Mouse (Mus musculus) thymus, adult 2 months (tissue): ENCODE data around the gene Nbl1. TPM values are rescaled to one million over a fixed set of nuclear protein-coding genes. Genes with fewer than 3 reads are reported as not detected.

Source experiments
- DNase-seq: peaks from one replicate; pipeline ENCODE4 v3.0.0; 2021
- H3K27ac ChIP-seq: fragments of 200-500 bp; 2 replicates; pipeline ENCODE4 v1.5.1; 2012; ENCODE audit warnings: low read length, control low read depth; ENCODE audit not compliant: control insufficient read depth, insufficient read depth
- H3K27me3 ChIP-seq: fragments of 200-500 bp; 2 replicates; pipeline ENCODE4 v1.6.1; 2012; ENCODE audit warnings: mild to moderate bottlenecking, low read length, moderate library complexity, mixed read lengths; ENCODE audit not compliant: control insufficient read depth, insufficient read depth
- H3K36me3 ChIP-seq: fragments of 200-500 bp; 2 replicates; pipeline ENCODE4 v1.6.1; 2012; ENCODE audit warnings: mild to moderate bottlenecking, low read length, moderate library complexity; ENCODE audit not compliant: control insufficient read depth, insufficient read depth
- H3K4me1 ChIP-seq: fragments of 200-500 bp; replicated peaks from 2 replicates; pipeline ENCODE4 v1.6.1; 2012; ENCODE audit warnings: low read length; ENCODE audit not compliant: control insufficient read depth, insufficient read depth
- H3K4me3 ChIP-seq: fragments of 200-500 bp; 2 replicates; pipeline ENCODE4 v1.5.1; 2012; ENCODE audit warnings: mild to moderate bottlenecking, low read length, control low read depth, moderate library complexity; ENCODE audit not compliant: control insufficient read depth, insufficient read depth
- CTCF ChIP-seq: fragments of 200-500 bp; IDR thresholded peaks from 2 replicates; pipeline ENCODE4 v1.5.1; 2012; ENCODE audit warnings: mild to moderate bottlenecking, control low read depth, low read length, moderate library complexity, borderline replicate concordance; ENCODE audit not compliant: control insufficient read depth, poor library complexity, insufficient read depth; ENCODE audit errors: extremely low read depth
- POLR2A ChIP-seq: fragments of 200-500 bp; IDR thresholded peaks from 2 replicates; pipeline ENCODE4 v1.6.1; 2012; ENCODE audit warnings: mild to moderate bottlenecking, low read length, control low read depth, moderate library complexity; ENCODE audit not compliant: control insufficient read depth, poor library complexity, insufficient read depth; ENCODE audit errors: extremely low read depth
- WGBS: fragments of 180-500 bp; shearing (Covaris S2); methylation state at CpG from one replicate; pipeline ENCODE4 v1.1.7; 2018; 5-methylcytosine and 5-hydroxymethylcytosine counted together
- polyA plus RNA-seq: library from polyadenylated mRNA; depleted of rRNA; stranded (reverse); fragments of >200 nt; gene quantifications from 2 replicates; pipeline ENCODE4 v1.2.3, GENCODE M21; 2012

Gene Nbl1
- polyA plus RNA-seq, 1 experiment = 35.7 TPM

- Histone ChIP-seq H3K36me3 (no peaks in the 10 kb centered on the region), H3K4me1 (no peaks in the 10 kb centered on the region), H3K27me3 (no peaks in the 10 kb centered on the region), H3K4me3 (no peak overlapping the region), H3K27ac (no peak overlapping the region)
- no peak for DNase-seq
- WGBS = 38% methylated on average over 4 of the region's 4 CpGs
- no peak for TF ChIP-seq CTCF
- no peak for TF ChIP-seq POLR2A
These were observed 24.5 kb downstream of the Nbl1 start for GRCm38 (mm10) chr4:139068287-139068686.

- Histone ChIP-seq H3K36me3 (no peaks in the 10 kb centered on the region), H3K4me3 (no peak overlapping the region), H3K27me3 (no peaks in the 10 kb centered on the region), H3K4me1 (no peaks in the 10 kb centered on the region), H3K27ac (no peak overlapping the region)
- TF ChIP-seq POLR2A (no peak), CTCF (no peak)
- no peak for DNase-seq
- WGBS = 95% methylated on average over 5 of the region's 5 CpGs
These were observed 28.0 kb downstream of the Nbl1 start for GRCm38 (mm10) chr4:139064831-139065230.

DNA sequence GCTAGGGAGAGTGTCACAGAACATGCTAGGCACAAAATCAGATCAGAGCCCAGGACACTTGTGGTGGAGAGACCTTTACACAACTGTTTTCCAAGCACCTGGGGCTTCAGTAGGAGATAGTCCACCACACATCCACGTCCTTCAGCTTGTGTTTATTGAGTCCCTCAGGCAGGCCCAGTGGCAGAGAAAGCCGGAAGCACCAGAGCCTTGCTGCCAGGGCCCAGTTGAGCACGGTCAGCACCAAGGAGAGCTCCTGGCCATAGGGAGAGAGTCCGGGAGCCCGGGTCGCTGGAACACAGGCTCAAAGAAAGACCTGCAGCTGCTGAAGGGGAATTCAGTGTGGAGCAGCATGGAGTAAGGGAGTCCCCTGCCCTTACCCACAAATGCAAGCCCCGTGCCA lies 33.2 kb downstream of the Nbl1 start:
- Histone ChIP-seq H3K27ac (no peak overlapping the region), H3K4me1 (no peaks in the 10 kb centered on the region), H3K36me3 (no peaks in the 10 kb centered on the region), H3K27me3 (no peaks in the 10 kb centered on the region), H3K4me3 (no peak overlapping the region)
- TF ChIP-seq CTCF (no peak), POLR2A (no peak)
- WGBS = 46% methylated on average over 7 of the region's 7 CpGs
- no peak for DNase-seq

- no peaks in the 10 kb centered on the region for H3K27me3 ChIP-seq
- H3K27ac ChIP-seq = no peak overlapping the region
- H3K36me3 ChIP-seq = no peaks in the 10 kb centered on the region
- 96% methylated on average over 5 of the region's 5 CpGs for WGBS
- DNase-seq = no peak
- no peaks in the 10 kb centered on the region for H3K4me1 ChIP-seq
- TF ChIP-seq CTCF (no peak), POLR2A (no peak)
- H3K4me3 ChIP-seq = no peak overlapping the region
These were observed 34.8 kb downstream of the Nbl1 start for GRCm38 (mm10) chr4:139058029-139058428.

DNA sequence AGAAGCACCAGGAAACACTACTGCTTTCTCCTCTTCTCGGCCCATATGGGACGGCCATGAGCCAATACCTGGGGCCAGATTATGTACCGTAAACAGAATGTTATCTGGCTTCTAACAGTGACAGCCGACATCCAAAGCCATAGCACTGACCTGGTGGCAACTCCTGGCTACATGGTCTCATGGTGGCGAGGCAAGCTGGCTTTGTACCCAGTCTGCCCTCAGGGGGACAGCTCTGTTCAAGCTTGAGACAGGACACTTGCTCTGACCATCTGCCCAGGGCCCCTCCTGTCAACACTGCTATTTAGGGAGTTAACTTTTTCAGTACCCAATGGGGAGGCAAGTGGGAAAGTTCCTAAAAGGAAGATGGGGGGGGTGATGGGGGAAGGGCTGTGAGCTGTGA lies 35.5 kb downstream of the Nbl1 start:
- Histone ChIP-seq H3K36me3 (no peaks in the 10 kb centered on the region), H3K4me1 (no peaks in the 10 kb centered on the region), H3K27ac (no peak overlapping the region), H3K4me3 (no peak overlapping the region), H3K27me3 (no peaks in the 10 kb centered on the region)
- WGBS = 93% methylated on average over 5 of the region's 5 CpGs
- DNase-seq = no peak
- TF ChIP-seq POLR2A (no peak), CTCF (no peak)

GRCm38 (mm10) chr4:139055744-139056143 lies 37.0 kb downstream of the Nbl1 start:
- no peak for DNase-seq
- Histone ChIP-seq H3K4me3 (no peak overlapping the region), H3K27me3 (no peaks in the 10 kb centered on the region), H3K27ac (no peak overlapping the region), H3K4me1 (no peaks in the 10 kb centered on the region), H3K36me3 (no peaks in the 10 kb centered on the region)
- 90% methylated on average over 3 of the region's 3 CpGs for WGBS
- TF ChIP-seq CTCF = no peak
- no peak for TF ChIP-seq POLR2A

DNA sequence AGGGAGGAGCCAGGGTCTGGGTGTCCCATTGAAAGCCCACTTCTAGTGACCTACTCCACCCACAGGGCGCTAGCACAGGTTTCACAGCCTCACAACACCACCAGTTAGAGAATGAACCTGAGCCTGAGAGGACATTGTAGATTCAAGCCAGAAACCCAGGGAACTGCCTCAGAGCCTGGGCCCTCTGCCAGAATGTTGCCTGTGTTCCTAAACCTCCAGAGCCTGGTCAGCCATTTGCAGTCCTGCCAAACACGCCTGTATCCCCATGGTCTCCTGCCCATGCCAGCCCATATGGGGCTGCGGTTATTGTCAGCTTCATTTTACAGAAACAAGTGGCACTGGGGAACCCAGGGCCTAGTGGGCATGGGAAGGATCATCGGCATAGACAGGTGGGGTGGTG lies 37.5 kb downstream of the Nbl1 start:
- Histone ChIP-seq H3K4me1 (no peaks in the 10 kb centered on the region), H3K27me3 (no peaks in the 10 kb centered on the region), H3K4me3 (no peak overlapping the region), H3K27ac (no peak overlapping the region), H3K36me3 (no peaks in the 10 kb centered on the region)
- WGBS = 96% methylated on average over 4 of the region's 4 CpGs
- DNase-seq = no peak
- TF ChIP-seq POLR2A (no peak), CTCF (no peak)
